Mouse (Mus musculus): Measurements from ENCODE around the gene Slc4a10.

Slc4a10 gene

DNA sequence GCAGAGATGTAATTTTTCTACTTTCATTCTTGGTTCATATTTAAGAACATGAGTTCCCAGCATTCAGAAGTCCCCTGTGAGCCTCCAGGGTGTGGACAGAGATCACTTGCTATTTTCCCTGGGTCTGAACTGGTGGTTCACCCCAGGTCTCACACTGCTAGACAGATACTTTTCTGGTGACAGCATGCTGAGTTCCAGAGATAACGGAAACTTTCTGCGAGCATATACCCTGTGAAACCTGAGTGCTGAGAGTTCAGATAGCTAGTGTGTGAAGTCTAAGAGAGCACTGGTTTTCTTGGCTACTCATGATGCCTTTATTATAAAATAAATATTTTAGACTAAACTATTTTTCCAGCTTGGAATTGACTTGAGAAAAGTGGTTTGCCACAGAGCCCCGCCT, 232.5 kb downstream of the Slc4a10 start:
- no peak for DNase-seq (ENCODE audit: low spot score)

DNA sequence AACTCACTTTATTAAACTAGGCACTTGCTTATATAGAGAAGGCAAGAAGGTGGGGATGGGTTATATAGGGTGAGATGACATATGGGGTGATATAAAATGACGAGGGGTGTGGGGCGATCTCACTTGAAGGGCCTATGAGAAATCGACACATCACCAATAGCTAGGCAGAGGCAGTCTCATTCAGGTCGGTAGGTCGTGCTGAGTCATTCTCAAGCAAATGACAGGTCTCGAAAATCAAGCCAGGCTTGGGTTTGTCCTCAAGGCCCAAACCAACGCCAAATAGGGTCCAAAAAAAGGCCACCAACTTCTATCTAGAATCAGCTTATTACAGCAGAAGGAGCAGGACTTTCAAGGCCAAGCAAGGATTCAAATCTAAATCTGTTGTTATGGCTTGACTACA, 233.5 kb downstream of the Slc4a10 start:
- no peak for DNase-seq (ENCODE audit: low spot score)

DNA sequence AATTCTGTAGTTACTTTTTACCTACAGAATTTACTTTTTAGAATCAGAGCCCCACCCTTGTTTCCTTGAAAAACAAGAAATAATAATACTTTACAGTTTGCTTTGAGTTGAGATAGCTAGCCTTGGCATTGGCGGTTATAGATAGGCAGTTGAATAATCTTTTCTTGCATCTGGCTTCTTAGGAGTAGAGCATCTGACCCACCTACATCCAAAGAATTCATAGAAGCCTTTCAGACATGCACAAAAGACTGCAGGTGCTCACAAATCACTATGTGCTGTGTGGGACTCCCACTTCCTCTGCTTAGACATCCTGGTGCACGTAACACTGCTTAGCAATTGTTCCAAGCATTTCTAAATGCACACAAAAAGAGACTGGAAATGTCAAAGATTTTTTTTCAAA, 238.8 kb downstream of the Slc4a10 start:
- no peak for DNase-seq (ENCODE audit: low spot score)

DNA sequence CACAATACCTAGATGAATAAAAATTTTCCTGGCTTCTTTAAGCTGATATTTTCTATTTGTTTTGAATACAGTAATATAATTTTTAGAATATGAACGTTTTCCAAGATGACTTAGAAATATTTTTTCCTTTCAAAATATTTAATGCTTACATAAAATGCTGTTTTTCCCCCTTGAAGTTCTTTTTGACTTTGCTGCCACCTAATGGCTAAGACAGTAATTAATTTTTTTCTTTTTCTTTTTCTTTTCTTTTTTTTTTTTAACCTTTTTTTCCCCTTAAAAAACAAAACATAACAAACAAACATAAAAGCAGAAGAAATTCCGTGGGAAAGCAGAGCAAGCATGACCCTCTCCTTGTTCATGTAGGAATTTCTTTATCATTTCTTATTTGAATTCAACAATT, 239.6 kb downstream of the Slc4a10 start:
- no peak for DNase-seq (ENCODE audit: low spot score)

DNA sequence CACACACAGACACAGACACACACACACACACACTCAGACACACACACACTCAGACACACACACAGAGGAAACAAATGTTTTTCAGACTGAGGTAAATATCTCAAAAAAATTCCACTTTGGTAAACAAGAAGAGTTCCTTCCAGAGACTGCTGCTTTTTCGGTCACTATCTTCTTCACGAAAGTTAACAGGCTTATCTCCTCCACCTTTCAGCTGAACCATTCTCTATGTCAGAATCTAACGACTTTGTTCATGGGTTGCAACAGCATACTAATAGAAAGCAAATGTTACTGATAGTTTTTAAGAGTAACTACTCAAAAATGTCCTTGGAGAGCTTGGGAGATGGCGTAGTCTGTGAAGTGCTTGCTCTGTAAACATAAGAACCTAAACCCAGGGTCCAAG, 241.3 kb downstream of the Slc4a10 start:
- DNase-seq (ENCODE audit: low spot score), result no peak

DNA sequence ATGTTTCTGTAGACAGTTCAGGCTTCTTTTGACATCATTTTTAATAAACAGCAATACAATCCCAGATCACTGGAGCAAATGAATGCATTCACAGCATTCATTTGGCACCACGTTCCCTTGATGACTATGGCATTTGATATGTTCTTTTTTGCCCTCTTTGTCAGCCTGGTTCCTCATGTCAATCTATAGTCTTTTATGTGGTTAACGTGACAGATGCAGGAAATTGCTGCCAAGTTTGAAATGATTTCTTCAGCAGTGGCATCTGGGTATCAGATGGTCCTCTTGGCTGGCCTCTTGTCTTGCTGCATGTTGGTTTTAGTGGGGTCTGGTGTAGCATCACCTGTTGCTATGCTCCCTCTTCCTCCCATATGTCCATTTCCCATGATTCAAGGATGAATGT, 247.6 kb downstream of the Slc4a10 start:
- no peak for DNase-seq (ENCODE audit: low spot score)

DNA sequence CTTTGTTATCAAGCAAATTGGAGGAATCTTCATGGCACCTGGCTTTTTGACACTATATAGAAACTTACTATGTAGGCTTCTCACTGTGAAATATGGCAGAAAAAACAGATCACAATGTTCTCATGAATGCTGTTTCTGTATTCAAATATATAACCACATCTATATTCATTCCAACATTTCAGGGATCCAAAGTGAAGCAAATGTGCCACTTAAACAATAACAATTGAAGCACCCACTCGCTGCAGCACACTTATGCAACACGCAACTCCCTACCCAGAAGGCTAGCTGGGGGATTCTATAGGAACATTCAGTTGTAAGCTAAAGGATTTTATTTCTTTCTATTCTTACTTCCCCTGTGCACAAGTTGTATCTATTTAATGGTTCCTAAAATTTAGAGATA, 255.5 kb downstream of the Slc4a10 start:
- no peak for DNase-seq (ENCODE audit: low spot score)

DNA sequence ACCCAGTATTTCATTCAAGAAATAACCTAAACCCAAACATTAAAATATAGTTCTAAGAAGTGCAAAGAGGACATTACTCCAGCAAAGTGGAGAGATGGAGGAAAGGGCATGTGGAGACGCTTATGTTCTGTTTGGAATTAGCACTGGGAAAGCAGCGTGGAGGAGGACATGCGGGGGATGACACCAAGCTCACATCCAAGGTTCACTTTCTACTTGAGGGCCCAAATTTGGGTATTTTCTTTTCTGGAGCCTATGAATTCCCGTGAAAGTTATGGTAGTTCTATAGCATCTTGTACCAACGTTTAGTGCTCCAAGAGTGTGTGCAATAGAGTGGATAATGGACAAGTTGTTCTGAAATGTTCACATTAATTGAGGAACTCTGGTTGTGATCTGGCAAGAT, 260.7 kb downstream of the Slc4a10 start:
- no peak for DNase-seq (ENCODE audit: low spot score)

DNA sequence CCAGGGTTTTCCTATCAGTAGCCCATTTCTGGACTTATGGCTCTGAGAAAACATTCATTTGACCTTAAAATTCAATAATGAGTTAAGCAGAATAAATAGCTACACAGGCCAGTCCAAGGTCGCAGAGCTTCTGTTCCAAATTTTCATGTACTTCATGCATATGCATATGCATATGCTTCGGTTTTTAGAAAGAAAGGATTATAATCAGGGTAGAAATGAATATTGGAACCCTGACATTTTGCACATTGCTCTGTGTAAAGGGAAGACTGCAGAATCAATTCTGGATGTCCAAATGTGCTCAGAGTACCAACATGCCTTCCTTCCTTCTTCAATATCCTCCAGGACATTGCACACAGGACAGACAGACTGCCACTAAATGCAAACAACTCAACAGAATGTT, 261.2 kb downstream of the Slc4a10 start:
- DNase-seq (ENCODE audit: low spot score), result no peak

DNA sequence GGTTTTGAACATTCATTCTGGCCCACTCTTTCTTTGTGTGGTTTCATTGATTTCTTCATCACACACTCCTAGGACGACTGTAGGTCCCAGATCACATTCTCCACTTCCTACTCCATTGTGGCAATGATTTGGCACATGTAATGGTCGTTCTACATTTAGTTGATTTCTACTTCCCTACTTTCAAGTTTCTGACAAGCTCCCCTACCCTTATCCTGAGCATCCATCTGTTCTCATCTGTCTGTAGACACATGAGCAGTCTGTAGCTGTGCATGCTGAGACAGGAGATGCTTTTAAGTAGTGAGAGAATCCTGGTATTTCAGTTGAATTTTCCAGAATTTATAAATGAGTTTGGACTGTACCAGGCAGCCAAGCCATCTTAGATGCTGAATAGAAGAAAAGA, 270.7 kb downstream of the Slc4a10 start:
- DNase-seq (ENCODE audit: low spot score), result no peak

DNA sequence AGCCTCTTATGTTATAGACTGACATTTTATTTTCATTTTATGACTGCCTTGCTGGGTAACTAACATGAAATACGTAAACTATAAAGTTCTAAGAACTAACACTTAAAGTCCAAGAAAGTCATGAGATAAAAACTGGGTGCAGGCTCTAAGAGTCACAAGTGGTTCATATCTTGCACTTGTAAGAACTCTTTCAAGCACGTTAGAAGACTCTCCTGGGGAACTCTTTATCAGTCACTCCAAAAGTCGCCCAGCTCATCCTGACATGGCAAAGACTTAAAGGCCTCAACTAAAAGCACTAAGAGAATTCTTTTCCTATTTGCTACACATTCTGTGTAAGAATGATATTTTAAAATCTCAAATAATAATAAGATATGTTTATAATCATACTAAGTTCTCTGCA, 273.2 kb downstream of the Slc4a10 start:
- DNase-seq (ENCODE audit: low spot score), result no peak

DNA sequence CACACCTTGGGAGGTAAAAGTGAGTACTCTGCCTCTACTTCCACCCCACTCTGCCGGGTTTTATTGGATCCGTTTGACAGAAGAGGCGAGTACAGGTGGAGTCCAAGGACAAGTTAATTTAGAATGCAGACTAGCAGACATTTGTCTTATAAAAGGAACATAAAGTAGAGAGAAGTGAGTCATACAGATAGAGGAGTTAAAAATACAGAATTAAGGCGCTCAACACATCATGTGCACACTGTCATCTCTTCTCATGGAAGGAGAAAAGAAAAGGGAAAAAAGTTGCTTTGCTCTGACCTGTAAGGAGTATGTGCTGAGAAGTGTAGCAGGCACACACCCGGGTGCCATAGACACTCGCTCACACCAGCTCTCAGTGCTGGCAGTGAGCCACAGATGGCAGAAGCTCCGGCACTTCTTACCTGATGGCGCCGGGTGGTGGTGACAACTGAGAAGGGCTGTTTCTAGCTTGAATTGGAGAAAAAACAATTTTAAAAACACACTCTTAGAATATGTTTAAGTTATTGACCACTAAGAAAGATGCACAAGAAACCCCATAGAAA, 276.9 kb downstream of the Slc4a10 start:
- DNase-seq (ENCODE audit: low spot score), result no peak

DNA sequence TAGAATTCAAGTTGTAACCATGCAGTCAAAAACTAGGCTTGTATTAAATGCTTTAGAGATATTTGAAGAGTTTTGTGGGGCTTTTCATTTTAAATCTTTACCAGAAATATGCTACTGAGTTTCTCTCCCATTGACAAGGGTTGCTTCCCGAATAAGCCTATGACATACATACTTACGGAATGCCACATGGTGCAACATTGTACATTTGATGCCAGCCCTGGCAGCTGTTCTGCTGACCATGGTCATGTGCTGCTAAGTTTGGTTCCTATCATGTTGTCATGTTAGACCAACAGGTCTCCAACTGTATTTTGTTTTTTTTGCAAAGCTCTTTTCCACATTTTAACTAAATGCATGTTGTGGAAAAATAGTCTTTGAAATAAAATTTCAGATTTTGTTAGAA, 279.1 kb downstream of the Slc4a10 start:
- DNase-seq (ENCODE audit: low spot score), result no peak

DNA sequence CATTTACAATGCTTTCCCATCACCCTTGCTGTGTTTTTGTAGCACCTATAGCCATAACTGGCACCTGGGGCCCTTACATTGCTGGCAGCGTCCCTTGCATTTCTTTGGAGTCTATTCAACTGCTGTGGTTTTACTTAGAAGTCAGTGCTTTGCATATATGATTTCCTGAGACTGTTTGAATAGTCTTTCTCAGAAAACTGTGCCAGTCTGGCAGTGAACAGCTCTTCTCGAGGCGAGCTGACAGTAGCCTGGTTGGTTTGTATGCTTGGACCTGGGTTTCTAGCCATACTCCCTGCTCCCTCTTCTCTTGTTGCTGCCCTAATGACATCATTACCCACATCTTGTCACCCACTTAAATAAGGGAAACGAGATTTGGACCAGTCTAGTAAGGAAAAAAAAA, 285.7 kb downstream of the Slc4a10 start:
- no peak for DNase-seq (ENCODE audit: low spot score)

DNA sequence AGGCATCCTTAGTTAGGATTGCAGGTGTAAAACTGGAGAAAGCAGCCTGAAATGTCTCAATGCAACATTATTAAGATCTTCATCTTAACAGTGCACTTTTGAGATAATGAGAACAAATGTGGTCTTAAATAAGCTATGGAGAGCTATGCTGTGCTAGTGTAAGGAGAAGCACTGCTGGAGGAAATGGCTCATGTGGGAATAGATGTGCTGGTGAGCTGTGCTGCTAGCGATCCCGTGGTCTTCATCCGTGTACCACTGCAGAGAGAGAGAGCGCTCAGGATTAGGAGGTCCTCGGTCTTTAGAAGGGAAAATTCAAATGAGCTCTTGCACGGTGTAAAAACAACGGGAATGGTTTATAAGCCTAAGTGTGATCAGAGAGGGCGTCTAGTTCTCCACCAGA, 286.2 kb downstream of the Slc4a10 start:
- no peak for DNase-seq (ENCODE audit: low spot score)

DNA sequence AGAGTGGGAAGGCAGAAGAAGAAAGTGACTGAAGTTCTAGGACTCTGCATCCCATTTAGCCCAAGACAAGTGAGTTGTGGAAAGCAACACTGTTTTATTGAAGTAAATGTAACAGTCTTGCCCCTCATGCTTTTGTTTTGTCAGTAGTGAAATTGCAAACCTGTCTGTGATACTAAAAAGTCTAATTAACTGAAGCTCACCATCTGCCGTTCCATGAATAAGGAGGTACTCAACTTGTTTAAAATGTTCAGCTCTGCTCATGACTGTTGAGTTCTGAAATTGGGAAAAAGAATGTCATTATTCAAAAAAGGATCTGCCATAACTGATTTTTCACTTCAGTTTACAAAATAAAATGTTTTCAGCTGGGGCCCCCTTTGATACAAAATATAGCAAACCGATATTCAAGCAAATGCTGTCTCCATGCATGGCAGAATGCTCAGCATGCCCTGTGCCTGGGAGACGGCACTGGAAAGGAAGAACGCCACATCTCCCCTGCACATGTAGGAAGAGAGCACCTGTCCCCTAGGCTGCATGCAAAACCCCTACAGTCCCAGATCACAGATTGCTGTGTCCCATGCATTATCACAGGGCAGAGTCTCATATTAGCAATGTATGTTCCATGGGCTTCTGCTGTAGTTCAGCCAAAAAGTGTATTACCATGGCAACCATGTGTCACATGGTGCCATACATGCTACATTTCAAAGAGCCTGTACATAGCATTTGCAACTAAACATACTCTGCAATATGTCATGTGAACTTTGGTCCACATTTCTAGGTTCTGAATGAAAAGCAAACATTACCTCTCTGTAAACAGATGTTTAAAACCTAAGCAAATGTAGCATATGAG, 288.4 kb downstream of the Slc4a10 start:
- no peak for DNase-seq (ENCODE audit: low spot score)

DNA sequence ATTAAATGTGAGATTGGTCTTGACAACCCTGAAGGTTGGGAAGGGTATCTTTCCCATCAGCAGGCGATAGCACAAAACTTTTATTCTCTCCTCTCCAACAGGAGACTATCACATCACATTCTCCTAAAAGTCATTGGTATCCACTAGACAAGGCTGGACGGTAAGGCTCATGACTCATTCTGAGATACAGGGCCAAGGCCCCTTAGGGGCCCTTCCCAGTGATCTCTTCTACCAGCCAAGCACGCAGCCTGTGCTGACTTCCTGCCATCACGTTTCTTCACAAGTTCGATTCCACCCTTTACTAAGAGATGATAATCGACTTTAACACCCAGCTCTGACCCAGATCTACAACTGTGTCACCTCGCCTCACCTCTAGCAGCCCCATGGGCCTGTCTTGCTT, 290.8 kb downstream of the Slc4a10 start:
- DNase-seq (ENCODE audit: low spot score), result no peak

DNA sequence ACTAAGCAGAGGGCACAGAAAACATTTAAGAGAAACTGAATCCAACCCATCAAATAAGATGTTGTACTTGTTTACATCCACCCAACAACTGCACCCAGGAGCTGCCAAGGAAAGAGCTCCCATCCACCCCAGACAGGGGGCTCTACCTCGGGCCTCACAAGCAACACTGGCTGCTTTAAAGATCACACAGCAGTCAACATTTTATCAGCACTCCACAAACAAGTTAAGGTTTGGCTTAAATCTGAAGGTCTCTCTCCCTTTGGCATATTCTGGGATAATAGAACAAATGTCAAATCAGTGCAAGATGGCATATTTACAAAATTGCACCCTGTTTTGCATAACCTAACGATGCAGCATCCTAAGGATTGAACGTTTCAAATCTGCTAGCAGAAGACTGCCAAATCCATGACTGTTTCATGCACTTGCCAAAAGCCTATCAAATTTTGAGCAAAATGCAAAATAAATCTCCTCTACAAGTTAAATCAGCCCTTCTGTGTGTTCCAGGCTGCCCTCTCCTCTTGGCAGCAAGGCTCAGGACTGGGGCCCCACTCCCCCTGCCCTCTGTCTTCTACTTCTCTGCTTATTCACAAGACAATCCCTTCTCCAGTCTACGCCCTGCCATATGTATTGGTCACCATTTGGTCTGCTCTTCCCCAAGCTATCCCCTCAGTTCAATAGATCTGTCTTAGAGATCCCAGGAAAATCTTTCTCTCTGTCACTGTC, 293.1 kb downstream of the Slc4a10 start:
- DNase-seq (ENCODE audit: low spot score), result no peak

DNA sequence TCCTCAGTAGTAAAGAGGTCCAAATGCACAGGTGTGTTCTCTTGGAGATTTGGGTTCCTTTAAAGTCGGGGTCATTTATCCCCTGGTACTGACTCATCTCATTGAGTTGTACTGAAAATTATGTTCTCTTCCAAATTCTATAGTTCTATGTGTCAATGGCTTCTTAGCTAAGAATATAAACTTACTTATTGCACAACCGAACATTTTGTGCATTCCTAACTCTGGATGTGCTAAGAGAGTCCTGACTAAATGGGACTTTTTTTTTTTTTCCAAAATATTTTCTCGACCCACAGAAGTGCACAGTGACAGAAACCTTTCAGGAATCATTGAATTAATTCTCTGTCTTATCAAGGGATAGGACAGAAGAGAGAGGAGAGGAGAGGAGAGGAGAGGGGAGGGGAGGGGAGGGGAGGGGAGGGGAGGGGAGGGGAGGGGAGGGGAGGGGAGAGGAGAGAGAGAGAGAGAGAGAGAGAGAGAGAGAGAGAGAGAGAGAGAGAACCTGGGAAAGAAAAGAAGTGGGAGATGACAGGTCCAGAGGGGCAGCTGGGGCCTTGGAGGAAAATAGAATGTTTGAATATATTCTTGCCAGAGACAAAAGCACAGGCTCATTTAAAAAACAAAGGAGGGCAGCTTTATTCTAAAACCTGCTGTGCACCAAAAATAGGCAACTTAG, 294.9 kb downstream of the Slc4a10 start:
- DNase-seq (ENCODE audit: low spot score), result no peak

DNA sequence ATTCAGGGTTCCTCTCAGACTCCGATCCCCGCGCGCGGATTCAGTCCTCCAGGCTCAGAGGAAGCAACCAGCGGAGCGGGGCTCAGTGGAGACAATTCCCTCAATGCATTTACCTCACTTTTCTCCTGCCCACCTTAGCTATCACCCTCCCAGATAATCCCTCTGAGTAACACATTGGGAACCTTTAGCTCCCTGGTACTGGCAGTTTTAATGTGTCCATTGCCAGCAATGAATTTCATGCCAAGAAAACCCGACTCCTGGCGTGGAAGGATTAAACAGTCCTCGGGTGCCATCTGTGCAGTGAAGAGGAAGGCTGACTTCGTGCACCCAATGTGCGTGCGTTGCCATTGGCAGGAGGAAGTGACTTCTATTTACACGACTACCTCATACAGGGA, 295.5 kb downstream of the Slc4a10 start:
- no peak for DNase-seq (ENCODE audit: low spot score)

DNA sequence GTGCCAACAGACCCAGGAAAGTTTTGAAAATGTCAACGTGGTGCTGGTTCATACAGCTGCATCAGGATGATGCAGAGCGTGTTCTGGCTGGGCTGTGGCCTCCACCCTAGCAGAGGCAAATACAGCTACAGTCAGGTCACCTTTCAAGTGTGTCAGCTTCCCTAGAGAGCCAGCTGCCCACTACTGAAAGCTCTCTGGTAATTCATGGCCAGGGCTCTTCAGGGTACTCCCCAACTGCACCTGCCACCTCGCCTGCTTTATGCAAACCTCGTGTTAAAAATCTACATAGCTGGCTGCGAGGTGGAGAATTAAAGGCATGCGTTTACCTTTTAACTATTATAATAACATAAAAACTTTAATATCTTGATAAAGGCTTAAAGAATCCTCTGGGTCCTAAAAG, 298.1 kb downstream of the Slc4a10 start:
- no peak for DNase-seq (ENCODE audit: low spot score)

DNA sequence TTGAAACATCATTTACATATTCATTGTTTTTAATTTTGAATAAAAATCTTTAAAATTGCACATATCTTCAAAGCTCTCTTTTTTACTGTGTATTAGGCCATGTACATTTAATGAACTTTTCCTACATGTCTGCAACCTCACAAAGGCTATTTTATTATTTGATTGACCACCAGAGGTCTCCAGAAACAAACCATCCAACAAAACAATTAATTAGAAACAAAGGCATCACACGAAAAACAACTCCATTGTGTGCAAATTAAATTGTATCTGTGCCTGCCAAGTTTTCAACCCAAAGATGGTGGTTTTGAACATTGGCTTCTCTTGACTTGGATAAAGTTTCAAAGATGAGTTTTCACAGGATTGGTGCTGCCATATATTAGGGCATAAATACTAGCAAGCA, 300.5 kb downstream of the Slc4a10 start:
- peak; percentile 13 for DNase-seq (ENCODE audit: low spot score)

DNA sequence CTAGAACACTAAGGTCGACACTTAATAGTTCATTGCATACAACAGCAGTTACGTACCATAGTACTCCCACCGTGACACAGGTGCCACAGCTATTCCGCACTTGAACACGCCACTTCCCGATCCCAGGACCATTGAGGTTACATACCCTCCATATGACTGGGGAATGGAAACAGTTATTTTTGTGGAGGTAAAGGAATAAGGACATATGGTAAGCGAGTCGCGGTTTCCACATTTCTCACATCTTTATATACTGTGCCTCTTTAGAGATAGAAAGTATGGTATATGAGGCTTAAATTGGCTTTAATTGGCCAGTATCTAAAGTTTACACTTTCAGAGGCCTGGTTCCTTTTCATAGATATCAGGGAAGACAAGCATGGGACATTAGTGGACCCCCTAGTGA, 301.5 kb downstream of the Slc4a10 start:
- DNase-seq (ENCODE audit: low spot score), result no peak
